Mouse (Mus musculus) heart, adult 2 months (tissue): ENCODE data around the gene Glmp.

Source experiments
- CTCF ChIP-seq: fragments of 200-600 bp; IDR thresholded peaks from 2 replicates; pipeline ENCODE4 v1.8.1; 2022; ENCODE audit warnings: antibody characterized with exemption, mild to moderate bottlenecking, moderate library complexity
- EP300 ChIP-seq: fragments of 200-500 bp; IDR thresholded peaks from 2 replicates; pipeline ENCODE4 v1.6.1; 2011; ENCODE audit warnings: low read depth, low read length, control low read depth; ENCODE audit not compliant: insufficient read depth
- POLR2A ChIP-seq: fragments of 200-500 bp; IDR thresholded peaks from 2 replicates; pipeline ENCODE4 v1.6.1; 2011; ENCODE audit warnings: mild to moderate bottlenecking, low read depth, low read length, control low read depth; ENCODE audit not compliant: insufficient read depth

DNA sequence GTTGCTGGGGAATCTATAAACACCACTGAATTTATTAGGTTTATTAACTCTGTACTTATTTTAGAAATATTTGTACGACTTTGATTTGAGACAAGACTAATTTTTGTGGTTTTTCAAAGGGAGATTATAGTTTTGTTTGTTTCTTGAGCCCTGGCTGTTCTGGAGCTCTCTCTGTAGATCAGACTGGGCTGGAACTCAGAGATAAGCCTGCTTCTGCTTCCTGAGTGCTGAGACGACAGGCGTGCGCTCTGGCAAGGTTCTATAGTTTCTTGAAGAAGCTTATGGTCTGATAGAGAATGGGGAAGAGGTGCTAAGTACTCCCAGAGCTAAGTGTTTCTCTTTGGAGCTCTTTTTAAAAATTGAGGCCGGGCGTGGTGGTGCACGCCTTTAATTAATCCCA, 13.5 kb downstream of the Glmp start:
- TF ChIP-seq CTCF (no peak), POLR2A (no peak), EP300 (no peak)
